Mouse (Mus musculus): ENCODE measurements around the gene Ruvbl2. TPM values are rescaled to one million over a fixed set of nuclear protein-coding genes. Genes with fewer than 3 reads are reported as not detected.

Ruvbl2 gene
- total RNA-seq, 2 experiments from 2014 or later, result 34.4 to 39.9 TPM

GRCm38 (mm10) chr7:45417962-45418492 is 19.9 kb downstream of the Ruvbl2 start:
- no peak for DNase-seq (ENCODE audit: extremely low spot score in 1 of 2, low spot score in 2 of 2)
- intact Hi-C loops (cut with DNase I), result no loop called here
- no peak overlapping the region for H3K27ac ChIP-seq
- no peak for TF ChIP-seq CTCF (IDR thresholded peaks at IDR 0.05)
- H3K4me3 ChIP-seq, result no peak overlapping the region

GRCm38 (mm10) chr7:45415636-45416035 is 22.3 kb downstream of the Ruvbl2 start:
- intact Hi-C loops (cut with DNase I), result no loop called here
- peak in 1 of 2 experiments; percentile 58 for DNase-seq (ENCODE audit: extremely low spot score in 1 of 2, low spot score in 2 of 2)
- H3K27ac ChIP-seq, result no peak overlapping the region
- no peak for TF ChIP-seq CTCF (IDR thresholded peaks at IDR 0.05)
- H3K4me3 ChIP-seq, result peak overlapping the region; percentile 28

GRCm38 (mm10) chr7:45414740-45415224 is 23.1 kb downstream of the Ruvbl2 start:
- intact Hi-C loops (cut with DNase I), result no loop called here
- no peak for DNase-seq (ENCODE audit: extremely low spot score in 1 of 2, low spot score in 2 of 2)
- TF ChIP-seq CTCF (IDR thresholded peaks at IDR 0.05), result no peak
- no peak overlapping the region for H3K27ac ChIP-seq
- no peak overlapping the region for H3K4me3 ChIP-seq

GRCm38 (mm10) chr7:45413864-45414739 is 23.8 kb downstream of the Ruvbl2 start:
- DNase-seq (ENCODE audit: extremely low spot score in 1 of 2, low spot score in 2 of 2), result no peak
- no peak for TF ChIP-seq CTCF (IDR thresholded peaks at IDR 0.05)
- Histone ChIP-seq H3K27ac (no peak overlapping the region), H3K4me3 (peak overlapping the region; percentile 34)
- intact Hi-C loops (cut with DNase I), result no loop called here

GRCm38 (mm10) chr7:45413113-45413863 is 24.6 kb downstream of the Ruvbl2 start, which contains the start of gene Ntf5:
Ntf5 (plus strand) TSS chr7:45413695.
- Histone ChIP-seq H3K27ac (no peak within 1 kb of the TSS), H3K4me3 (peak within 1 kb of the TSS; percentile 34)
- intact Hi-C loops (cut with DNase I), result no loop called here
- DNase-seq (ENCODE audit: extremely low spot score in 1 of 2, low spot score in 2 of 2), result no peak
- TF ChIP-seq CTCF (IDR thresholded peaks at IDR 0.05), result no peak

GRCm38 (mm10) chr7:45412421-45412820 is 25.5 kb downstream of the Ruvbl2 start:
- Histone ChIP-seq H3K4me3 (no peak overlapping the region), H3K27ac (no peak overlapping the region)
- TF ChIP-seq CTCF (IDR thresholded peaks at IDR 0.05), result no peak
- no peak for DNase-seq (ENCODE audit: extremely low spot score in 1 of 2, low spot score in 2 of 2)
- intact Hi-C loops (cut with DNase I), result no loop called here

GRCm38 (mm10) chr7:45409497-45410163 is 28.3 kb downstream of the Ruvbl2 start:
- intact Hi-C loops (cut with DNase I), result no loop called here
- DNase-seq (ENCODE audit: extremely low spot score in 1 of 2, low spot score in 2 of 2), result no peak

GRCm38 (mm10) chr7:45408949-45409348 is 28.9 kb downstream of the Ruvbl2 start:
- no peak overlapping the region for H3K4me3 ChIP-seq
- no peak overlapping the region for H3K27ac ChIP-seq
- intact Hi-C loops (cut with DNase I), result no loop called here
- no peak for TF ChIP-seq CTCF (IDR thresholded peaks at IDR 0.05)
- no peak for DNase-seq (ENCODE audit: extremely low spot score in 1 of 2, low spot score in 2 of 2)

More at GRCm38 (mm10) chr7:45409497-45410163, 28.3 kb downstream of the Ruvbl2 start:
- no peak for TF ChIP-seq CTCF (IDR thresholded peaks at IDR 0.05)
- H3K27ac ChIP-seq, result no peak overlapping the region
- H3K4me3 ChIP-seq, result no peak overlapping the region

GRCm38 (mm10) chr7:45408351-45408750 is 29.5 kb downstream of the Ruvbl2 start:
- intact Hi-C loops (cut with DNase I), result no loop called here

GRCm38 (mm10) chr7:45407836-45408235 is 30.1 kb downstream of the Ruvbl2 start:
- no peak for DNase-seq (ENCODE audit: extremely low spot score in 1 of 2, low spot score in 2 of 2)
- TF ChIP-seq CTCF (IDR thresholded peaks at IDR 0.05), result no peak
- H3K27ac ChIP-seq, result no peak overlapping the region
- no peak overlapping the region for H3K4me3 ChIP-seq
- intact Hi-C loops (cut with DNase I), result no loop called here

More at GRCm38 (mm10) chr7:45408351-45408750, 29.5 kb downstream of the Ruvbl2 start:
- TF ChIP-seq CTCF (IDR thresholded peaks at IDR 0.05), result no peak
- no peak for DNase-seq (ENCODE audit: extremely low spot score in 1 of 2, low spot score in 2 of 2)
- no peak overlapping the region for H3K4me3 ChIP-seq
- no peak overlapping the region for H3K27ac ChIP-seq

Data from left cerebral cortex, adult 2 months (tissue).